Comparison of ENCODE assay signal across 8 mouse cellular contexts in the genomic region with DNA sequence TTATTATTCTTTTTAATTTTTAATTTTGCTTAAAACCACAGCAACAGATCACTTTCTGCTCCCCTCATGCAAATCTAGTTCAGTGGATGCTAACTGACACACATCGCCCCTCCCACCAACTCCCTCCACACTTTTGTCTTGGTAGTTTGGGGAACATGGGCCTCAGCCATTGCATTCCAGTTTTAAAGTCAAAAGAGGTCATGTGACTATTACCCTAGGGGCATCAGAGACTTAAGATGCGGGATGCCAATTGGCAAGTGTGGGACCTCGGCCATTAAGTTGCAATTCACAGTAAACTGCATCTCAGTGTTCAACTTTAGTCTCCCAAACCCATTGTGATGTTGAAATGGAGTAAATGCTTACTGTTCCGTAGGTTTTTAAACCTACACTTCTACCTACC. TPM values are rescaled to one million over a fixed set of nuclear protein-coding genes. Genes with fewer than 3 reads are reported as not detected.
DNase-seq lines count a peak whose midpoint lies in the region; ATAC-seq lines count a peak whose summit lies in the region.

No protein-coding gene starts in this region.

- peak overlapping the region; percentile 61 for H3K4me3 ChIP-seq in kidney, embryonic 16.5 days (ENCODE audit: low read length)
- peak overlapping the region; percentile 50; the same call in 1 of the 2 replicates for H3K4me3 ChIP-seq in hindbrain, embryonic 13.5 days
- H3K4me3 ChIP-seq in midbrain, embryonic 16.5 days (ENCODE audit: low read depth, low read length) = peak overlapping the region; percentile 54; the same call in 1 of the 2 replicates

- no peaks in the 10 kb centered on the region for H3K4me1 ChIP-seq in kidney, embryonic 16.5 days (ENCODE audit: insufficient read depth, low read length)
- H3K4me1 ChIP-seq in hindbrain, embryonic 13.5 days (replicated peaks) = no peaks in the 10 kb centered on the region; the same call in 1 of the 2 replicates
- H3K4me1 ChIP-seq in midbrain, embryonic 16.5 days (ENCODE audit: control insufficient read depth, insufficient read depth, low read length) = no peaks in the 10 kb centered on the region

- H3K27ac ChIP-seq in kidney, embryonic 16.5 days (ENCODE audit: low read length) = peak overlapping the region; percentile 92; the same call in 1 of the 2 replicates
- no peak overlapping the region for H3K27ac ChIP-seq in hindbrain, embryonic 13.5 days
- no peak overlapping the region for H3K27ac ChIP-seq in midbrain, embryonic 16.5 days (ENCODE audit: low read length)

- H3K9me3 ChIP-seq in kidney, embryonic 16.5 days (ENCODE audit: low read length) = no peaks in the 10 kb centered on the region
- no peaks in the 10 kb centered on the region for H3K9me3 ChIP-seq in hindbrain, embryonic 13.5 days
- no peaks in the 10 kb centered on the region for H3K9me3 ChIP-seq in midbrain, embryonic 16.5 days (replicated peaks; ENCODE audit: control insufficient read depth, low read length, poor library complexity, severe bottlenecking)

- peaks cover 8% of the 10 kb centered on the region; the same call in 1 of the 2 replicates for H3K27me3 ChIP-seq in kidney, embryonic 16.5 days (ENCODE audit: insufficient read depth, low read length)
- H3K27me3 ChIP-seq in hindbrain, embryonic 13.5 days = no peaks in the 10 kb centered on the region
- no peaks in the 10 kb centered on the region for H3K27me3 ChIP-seq in midbrain, embryonic 16.5 days (ENCODE audit: control insufficient read depth, insufficient read depth, low read depth, low read length)

- peak overlapping the region; percentile 68; the same call in 1 of the 2 replicates for H3K9ac ChIP-seq in kidney, embryonic 16.5 days (replicated peaks; ENCODE audit: low read length)
- no peak overlapping the region for H3K9ac ChIP-seq in hindbrain, embryonic 13.5 days
- H3K9ac ChIP-seq in midbrain, embryonic 16.5 days (ENCODE audit: low read depth, low read length) = no peak overlapping the region

- 38% methylated on average over 4 of the region's 4 CpGs for WGBS in kidney, embryonic 16.5 days
- 26% methylated on average over 4 of the region's 4 CpGs for WGBS in hindbrain, embryonic 13.5 days
- WGBS in midbrain, embryonic 16.5 days = 27% methylated on average over 4 of the region's 4 CpGs

- no peaks in the 10 kb centered on the region for H3K36me3 ChIP-seq in kidney, embryonic 16.5 days (ENCODE audit: insufficient read depth, low read length)
- no peaks in the 10 kb centered on the region for H3K36me3 ChIP-seq in hindbrain, embryonic 13.5 days
- no peaks in the 10 kb centered on the region for H3K36me3 ChIP-seq in midbrain, embryonic 16.5 days (ENCODE audit: control insufficient read depth, insufficient read depth, low read length)

- no peak for DNase-seq in kidney, postnatal 10 days
- peak; percentile 1 for DNase-seq in embryo, embryonic 11 days
- no peak for DNase-seq in c-Kit-positive CD71-positive TER-119-positive erythroid progenitor cells, embryonic 14.5 days (ENCODE audit: low spot score)
- no peak for DNase-seq in frontal cortex, postnatal 10 days (ENCODE audit: low spot score in 2 of 2)
- DNase-seq in frontal cortex, postnatal 14 days (ENCODE audit: low spot score in 2 of 2) = no peak

- ATAC-seq in kidney, embryonic 16.5 days (ENCODE audit: low FRiP score, low TSS enrichment) = no peak
- ATAC-seq in hindbrain, embryonic 13.5 days (ENCODE audit: low FRiP score) = no peak
- ATAC-seq in midbrain, embryonic 16.5 days = no peak

- H3K4me2 ChIP-seq in kidney, embryonic 16.5 days (replicated peaks; ENCODE audit: low read depth, low read length) = peak overlapping the region; percentile 52
- peak overlapping the region; percentile 66 for H3K4me2 ChIP-seq in hindbrain, embryonic 13.5 days
- H3K4me2 ChIP-seq in midbrain, embryonic 16.5 days (ENCODE audit: low read length) = peak overlapping the region; percentile 67; the same call in 1 of the 2 replicates

RNA-seq across cellular contexts. Expression of gene Pls3, which starts 1.7 kb away (rescaled TPM):
- polyA plus RNA-seq in kidney, embryonic 16.5 days (2015; fragmentation: Nextera tagmentation; extraction: Ambion mirVana) = 127 and 132 TPM in 2 replicates
- 35.7 and 36.0 TPM in 2 replicates for polyA plus RNA-seq in hindbrain, embryonic 13.5 days (2015; fragmentation: Nextera tagmentation; extraction: Ambion mirVana)
- polyA plus RNA-seq in midbrain, embryonic 16.5 days (2015; fragmentation: Nextera tagmentation; extraction: Ambion mirVana) = 31.1 and 31.4 TPM in 2 replicates
